Mouse (Mus musculus): ENCODE measurements around the gene Glt8d2. TPM values are rescaled to one million over a fixed set of nuclear protein-coding genes. Genes with fewer than 3 reads are reported as not detected.

Gene Glt8d2
- polyA plus RNA-seq (2012; fragmentation: generic; extraction: Trizol): 2.8 TPM

DNA sequence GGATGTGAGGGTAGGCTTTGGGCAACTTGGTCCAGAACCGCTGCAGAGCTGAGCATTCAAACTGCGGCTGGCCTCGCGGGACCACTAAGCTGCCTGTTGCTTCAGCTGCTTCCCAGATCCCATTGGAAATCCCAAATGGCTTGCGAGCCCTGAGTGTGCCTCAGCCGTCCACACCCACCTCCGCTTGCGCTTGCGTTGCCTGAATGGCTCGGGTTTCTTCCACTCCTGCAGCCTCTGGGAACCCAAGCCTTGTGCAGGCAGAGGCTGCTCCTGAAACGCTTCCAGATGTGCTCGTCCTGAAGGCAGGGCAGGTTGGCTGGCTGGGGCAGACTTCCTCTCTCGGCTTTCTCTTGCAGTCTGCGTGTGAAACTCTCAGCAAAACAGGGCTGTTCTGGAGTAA, at the start of gene Glt8d2:
Glt8d2 (minus strand) TSS at position 157 of the 400 bp plus-strand sequence.
- TF ChIP-seq MYOD1 (IDR thresholded peaks at IDR 0.05; ENCODE audit: control insufficient read depth in 1 of 3, insufficient read length in 2 of 3, low read depth in 2 of 3): peak in 2 of 3 experiments; percentile 90 to 95
- TF ChIP-seq POLR2A (IDR thresholded peaks at IDR 0.05; ENCODE audit: insufficient read length, low read depth): peak; percentile 55
- peak; percentile 23 to 83 (median 54) for TF ChIP-seq MYOG (IDR thresholded peaks at IDR 0.05; ENCODE audit: control insufficient read depth in 1 of 3, insufficient read depth in 1 of 3, insufficient read length in 2 of 3, low read depth in 2 of 3)
- TF ChIP-seq CEBPB (IDR thresholded peaks at IDR 0.05; ENCODE audit: insufficient read depth, poor library complexity, severe bottlenecking): no peak
- H3K27me3 ChIP-seq (ENCODE audit: control insufficient read depth, insufficient read depth, insufficient read length): no peaks in the 10 kb centered on the region
- H3K4me2 ChIP-seq (ENCODE audit: low read depth): peak within 1 kb of the TSS; percentile 98
- peak within 1 kb of the TSS; percentile 2 for H3K4me3 ChIP-seq
- no peak within 1 kb of the TSS for H3ac ChIP-seq (ENCODE audit: control insufficient read depth, insufficient read length)
- H3K36me3 ChIP-seq (ENCODE audit: control insufficient read depth, insufficient read depth): no peaks in the 10 kb centered on the region
- H3K79me2 ChIP-seq (ENCODE audit: control insufficient read depth, insufficient read depth): no peaks in the 10 kb centered on the region

DNA sequence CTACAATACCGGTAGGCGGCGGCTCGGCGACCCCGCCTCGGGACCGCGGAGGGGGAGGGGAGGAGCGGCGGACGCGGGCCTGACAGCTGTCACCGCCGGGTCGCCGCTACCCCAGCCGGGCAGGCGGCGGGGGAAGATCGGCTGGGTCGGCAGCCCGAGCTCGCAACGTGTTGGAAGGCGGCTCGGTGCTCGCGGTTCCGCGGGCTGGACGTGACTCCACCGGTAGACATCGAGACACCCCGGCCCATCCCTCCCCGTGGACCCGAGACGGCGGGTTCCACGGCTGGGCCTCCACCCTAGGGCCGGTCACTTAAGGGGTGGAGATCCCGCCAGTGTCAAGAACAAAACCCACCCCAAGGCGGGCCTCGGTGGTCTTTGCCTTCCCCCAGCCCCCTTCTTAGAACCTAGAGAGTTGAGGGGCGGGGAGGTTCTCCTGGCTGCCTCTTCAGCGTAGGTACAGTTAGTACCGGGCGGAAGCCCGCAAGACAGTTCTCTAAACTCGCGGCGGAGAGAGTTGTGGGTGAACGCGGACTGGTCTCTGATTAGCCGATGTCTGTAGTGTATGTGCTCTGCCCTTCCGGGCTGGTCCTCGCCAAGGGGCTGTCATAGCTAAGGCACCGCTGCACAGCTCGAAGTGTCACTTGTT, 9.0 kb upstream of the Glt8d2 start:
- peaks cover 9% of the 10 kb centered on the region for H3K36me3 ChIP-seq (ENCODE audit: control insufficient read depth, insufficient read depth)
- no peaks in the 10 kb centered on the region for H3K27me3 ChIP-seq (ENCODE audit: control insufficient read depth, insufficient read depth, insufficient read length)
- peaks cover 20% of the 10 kb centered on the region for H3K79me2 ChIP-seq (ENCODE audit: control insufficient read depth, insufficient read depth)
- H3K4me3 ChIP-seq: peak overlapping the region; percentile 72
- TF ChIP-seq MYOD1 (IDR thresholded peaks at IDR 0.05; ENCODE audit: control insufficient read depth in 1 of 3, insufficient read length in 2 of 3, low read depth in 2 of 3): peak in 2 of 3 experiments; percentile 70 to 90
- peak in 2 of 3 experiments; percentile 88 to 91 for TF ChIP-seq MYOG (IDR thresholded peaks at IDR 0.05; ENCODE audit: control insufficient read depth in 1 of 3, insufficient read depth in 1 of 3, insufficient read length in 2 of 3, low read depth in 2 of 3)
- TF ChIP-seq CEBPB (IDR thresholded peaks at IDR 0.05; ENCODE audit: insufficient read depth, poor library complexity, severe bottlenecking): no peak
- H3K4me2 ChIP-seq (ENCODE audit: low read depth): peak overlapping the region; percentile 85
- H3ac ChIP-seq (ENCODE audit: control insufficient read depth, insufficient read length): peak overlapping the region; percentile 84

DNA sequence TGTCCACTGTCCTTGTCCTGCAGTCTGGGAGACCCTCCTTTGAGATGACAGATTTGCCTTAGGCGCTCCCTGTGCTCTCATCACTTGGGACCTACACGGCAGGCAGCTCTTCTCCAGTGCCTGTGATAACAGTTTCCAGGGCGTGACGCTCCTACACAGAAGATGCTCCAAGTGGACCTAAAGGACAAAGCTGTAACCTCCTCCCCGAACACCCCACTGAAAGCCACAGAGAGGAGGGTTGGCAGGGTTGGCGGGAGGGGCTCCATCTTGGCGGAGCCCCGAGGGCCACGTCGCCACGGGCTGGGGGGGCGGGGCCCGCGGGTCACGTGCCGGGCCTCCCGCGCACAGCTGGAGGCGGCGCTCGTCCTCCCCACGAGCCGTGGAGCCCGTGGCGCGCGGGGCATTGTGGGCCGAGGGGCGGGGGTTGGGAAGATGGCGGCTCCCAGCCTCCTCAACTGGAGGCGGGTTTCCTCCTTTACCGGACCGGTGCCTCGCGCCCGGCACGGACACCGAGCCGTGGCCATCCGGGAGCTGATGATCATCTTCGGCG, 8.3 kb upstream of the Glt8d2 start:
- peak overlapping the region; percentile 72 for H3K4me3 ChIP-seq
- peak overlapping the region; percentile 90 for H3K4me2 ChIP-seq (ENCODE audit: low read depth)
- peak overlapping the region; percentile 84 for H3ac ChIP-seq (ENCODE audit: control insufficient read depth, insufficient read length)
- H3K36me3 ChIP-seq (ENCODE audit: control insufficient read depth, insufficient read depth): peaks cover 9% of the 10 kb centered on the region
- H3K79me2 ChIP-seq (ENCODE audit: control insufficient read depth, insufficient read depth): peaks cover 20% of the 10 kb centered on the region
- no peaks in the 10 kb centered on the region for H3K27me3 ChIP-seq (ENCODE audit: control insufficient read depth, insufficient read depth, insufficient read length)
- TF ChIP-seq MAX (IDR thresholded peaks at IDR 0.05; ENCODE audit: low read depth): no peak
- no peak for TF ChIP-seq REST (IDR thresholded peaks at IDR 0.05; ENCODE audit: insufficient read depth, insufficient read length)
- no peak for TF ChIP-seq MYOG (IDR thresholded peaks at IDR 0.05; ENCODE audit: control insufficient read depth in 1 of 3, insufficient read depth in 1 of 3, insufficient read length in 2 of 3, low read depth in 2 of 3)
- TF ChIP-seq POLR2AphosphoS2 (IDR thresholded peaks at IDR 0.05; ENCODE audit: insufficient read length, low read depth): peak; percentile 27
- TF ChIP-seq USF1 (IDR thresholded peaks at IDR 0.05; ENCODE audit: low read depth): peak; percentile 76
- peak in 2 of 3 experiments; percentile 42 to 56 for TF ChIP-seq MYOD1 (IDR thresholded peaks at IDR 0.05; ENCODE audit: control insufficient read depth in 1 of 3, insufficient read length in 2 of 3, low read depth in 2 of 3)
- TF ChIP-seq TCF3 (IDR thresholded peaks at IDR 0.05; ENCODE audit: insufficient read length, low read depth): no peak
- no peak for TF ChIP-seq CEBPB (IDR thresholded peaks at IDR 0.05; ENCODE audit: insufficient read depth, poor library complexity, severe bottlenecking)
- TF ChIP-seq E2F4 (IDR thresholded peaks at IDR 0.05; ENCODE audit: insufficient read depth): peak; percentile 28
- TF ChIP-seq SRF (IDR thresholded peaks at IDR 0.05; ENCODE audit: control insufficient read depth, insufficient read length, low read depth): no peak
- no peak for TF ChIP-seq TCF12 (IDR thresholded peaks at IDR 0.05; ENCODE audit: insufficient read depth, poor library complexity, severe bottlenecking)
- TF ChIP-seq POLR2A (IDR thresholded peaks at IDR 0.05; ENCODE audit: insufficient read length, low read depth): peak; percentile 72

DNA sequence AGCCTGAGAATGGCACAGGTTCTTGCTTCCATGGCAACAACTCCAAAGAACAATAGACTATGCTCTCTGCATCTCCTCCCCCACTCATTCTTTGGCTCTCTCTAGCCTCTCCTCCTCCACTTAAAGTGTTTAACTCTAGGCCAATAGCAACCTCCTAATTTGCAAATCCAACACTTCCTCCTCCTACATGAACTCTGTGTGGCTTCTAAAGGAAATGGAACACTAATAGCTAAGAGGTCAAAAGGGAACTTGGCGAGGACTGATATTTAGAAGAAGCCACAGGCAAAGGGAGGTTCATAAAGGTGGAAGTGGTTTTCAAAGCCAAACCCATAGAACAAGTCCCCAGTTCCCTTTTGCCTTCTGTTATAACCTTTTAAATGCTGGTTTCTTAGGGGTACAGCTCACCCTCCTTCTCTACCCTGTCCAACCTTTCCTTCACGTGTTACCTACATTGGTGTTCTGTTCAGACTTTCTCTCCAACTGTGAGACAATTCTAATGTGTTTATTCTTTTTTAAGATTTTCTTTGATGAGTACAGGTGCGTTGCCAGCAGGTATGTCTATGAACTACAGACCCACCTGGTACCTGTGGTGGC, 7.0 kb upstream of the Glt8d2 start:
- peaks cover 6% of the 10 kb centered on the region for H3K36me3 ChIP-seq (ENCODE audit: control insufficient read depth, insufficient read depth)
- no peak overlapping the region for H3K4me2 ChIP-seq (ENCODE audit: low read depth)
- peaks cover 20% of the 10 kb centered on the region for H3K79me2 ChIP-seq (ENCODE audit: control insufficient read depth, insufficient read depth)
- no peaks in the 10 kb centered on the region for H3K27me3 ChIP-seq (ENCODE audit: control insufficient read depth, insufficient read depth, insufficient read length)
- H3K4me3 ChIP-seq: no peak overlapping the region
- TF ChIP-seq POLR2A (IDR thresholded peaks at IDR 0.05; ENCODE audit: insufficient read length, low read depth) (no peak), CEBPB (IDR thresholded peaks at IDR 0.05; ENCODE audit: insufficient read depth, poor library complexity, severe bottlenecking) (no peak), TCF12 (IDR thresholded peaks at IDR 0.05; ENCODE audit: insufficient read depth, poor library complexity, severe bottlenecking) (no peak), MYOD1 (IDR thresholded peaks at IDR 0.05; ENCODE audit: control insufficient read depth in 1 of 3, insufficient read length in 2 of 3, low read depth in 2 of 3) (no peak), POLR2AphosphoS2 (IDR thresholded peaks at IDR 0.05; ENCODE audit: insufficient read length, low read depth) (no peak), MAX (IDR thresholded peaks at IDR 0.05; ENCODE audit: low read depth) (no peak), MYOG (IDR thresholded peaks at IDR 0.05; ENCODE audit: control insufficient read depth in 1 of 3, insufficient read depth in 1 of 3, insufficient read length in 2 of 3, low read depth in 2 of 3) (no peak), E2F4 (IDR thresholded peaks at IDR 0.05; ENCODE audit: insufficient read depth) (no peak), REST (IDR thresholded peaks at IDR 0.05; ENCODE audit: insufficient read depth, insufficient read length) (no peak), SRF (IDR thresholded peaks at IDR 0.05; ENCODE audit: control insufficient read depth, insufficient read length, low read depth) (no peak), TCF3 (IDR thresholded peaks at IDR 0.05; ENCODE audit: insufficient read length, low read depth) (no peak), USF1 (IDR thresholded peaks at IDR 0.05; ENCODE audit: low read depth) (no peak)
- no peak overlapping the region for H3ac ChIP-seq (ENCODE audit: control insufficient read depth, insufficient read length)

Data from myocyte (in vitro differentiated cells).